Mouse (Mus musculus) midbrain, embryonic 14.5 days (tissue): ENCODE measurements at regions not wholly inside any gene's neighbourhood (a gene's known extent, or its start where the extent isn't known, plus 50 kb on each side); places are given as distances from the start of the nearest gene placed in this dataset.

Experiments
- ATAC-seq: fragments of 200-750 bp; cut with Nextera tagmentation; 2 replicates; pipeline ENCODE4 v1.8.0; 2017; ENCODE audit warnings: moderate number of reproducible peaks, moderate library complexity; ENCODE audit not compliant: low FRiP score, low TSS enrichment
- DNase-seq: peaks from one replicate; pipeline ENCODE4 v3.0.0-alpha.2; 2015
- H3K27ac ChIP-seq: fragments of 300-500 bp; sonication (generic); replicated peaks from 2 replicates; pipeline ENCODE4 v1.5.1; 2014; ENCODE audit warnings: mild to moderate bottlenecking, low read depth, low read length, moderate library complexity
- H3K27me3 ChIP-seq: fragments of 300-500 bp; sonication (generic); 2 replicates; pipeline ENCODE4 v1.6.1; 2014; ENCODE audit warnings: low read length, control low read depth, mixed read lengths; ENCODE audit not compliant: control insufficient read depth, insufficient read depth
- H3K36me3 ChIP-seq: fragments of 300-500 bp; sonication (generic); 2 replicates; pipeline ENCODE4 v1.6.1; 2014; ENCODE audit warnings: low read length, control low read depth; ENCODE audit not compliant: control insufficient read depth, insufficient read depth
- H3K4me1 ChIP-seq: fragments of 300-500 bp; sonication (generic); 2 replicates; pipeline ENCODE4 v1.6.1; 2014; ENCODE audit warnings: mild to moderate bottlenecking, antibody characterized with exemption, low read length, control low read depth; ENCODE audit not compliant: control insufficient read depth, insufficient read depth
- H3K4me2 ChIP-seq: fragments of 300-500 bp; sonication (generic); 2 replicates; pipeline ENCODE4 v1.6.1; 2014; ENCODE audit warnings: mild to moderate bottlenecking, low read length, moderate library complexity
- H3K4me3 ChIP-seq: fragments of 300-500 bp; sonication (generic); replicated peaks from 2 replicates; pipeline ENCODE4 v1.5.1; 2014; ENCODE audit warnings: low read depth, low read length
- H3K9ac ChIP-seq: fragments of 300-500 bp; sonication (generic); replicated peaks from 2 replicates; pipeline ENCODE4 v1.6.1; 2014; ENCODE audit warnings: mild to moderate bottlenecking, low read length, moderate library complexity
- H3K9me3 ChIP-seq: fragments of 300-500 bp; sonication (generic); 2 replicates; pipeline ENCODE4 v1.6.1; 2016; ENCODE audit warnings: low read length, control low read depth, mixed read lengths; ENCODE audit not compliant: control insufficient read depth
- WGBS: fragments of 180-500 bp; shearing (Covaris S2); extraction: QIAGEN DNeasy Blood & Tissue Kit; methylation state at CpG from one replicate; pipeline ENCODE4 v1.1.7; 2014; 5-methylcytosine and 5-hydroxymethylcytosine counted together

- ATAC-seq, result no peak
- 84% methylated on average over 4 of the region's 4 CpGs for WGBS
Measured at GRCm38 (mm10) chr4:80628271-80628670, 205.7 kb upstream of the Tyrp1 start.

GRCm38 (mm10) chr4:80629251-80629650, 204.7 kb upstream of the Tyrp1 start:
- Histone ChIP-seq H3K4me3 (no peak overlapping the region), H3K4me1 (no peaks in the 10 kb centered on the region), H3K9ac (no peak overlapping the region), H3K36me3 (no peaks in the 10 kb centered on the region), H3K4me2 (no peak overlapping the region), H3K27ac (no peak overlapping the region), H3K9me3 (no peaks in the 10 kb centered on the region), H3K27me3 (no peaks in the 10 kb centered on the region)
- 75% methylated on average over 1 of the region's 1 CpGs for whole genome bisulfite sequencing
- DNase-seq, result no peak
- no peak for ATAC-seq

More at GRCm38 (mm10) chr4:80628271-80628670, 205.7 kb upstream of the Tyrp1 start:
- Histone ChIP-seq H3K27ac (no peak overlapping the region), H3K36me3 (no peaks in the 10 kb centered on the region), H3K4me3 (no peak overlapping the region), H3K27me3 (no peaks in the 10 kb centered on the region), H3K9me3 (no peaks in the 10 kb centered on the region), H3K4me2 (no peak overlapping the region), H3K4me1 (no peaks in the 10 kb centered on the region), H3K9ac (no peak overlapping the region)
- DNase-seq, result no peak

- Histone ChIP-seq H3K27me3 (no peaks in the 10 kb centered on the region), H3K36me3 (no peaks in the 10 kb centered on the region), H3K9me3 (no peaks in the 10 kb centered on the region), H3K4me2 (no peak overlapping the region), H3K9ac (no peak overlapping the region), H3K4me3 (no peak overlapping the region), H3K27ac (no peak overlapping the region), H3K4me1 (no peaks in the 10 kb centered on the region)
- ATAC-seq, result no peak
- DNase-seq, result no peak
Measured at GRCm38 (mm10) chr4:80630260-80630659, 203.7 kb upstream of the Tyrp1 start.

GRCm38 (mm10) chr4:80631041-80631440, 202.9 kb upstream of the Tyrp1 start:
- DNase-seq, result no peak
- no peak for ATAC-seq
- Histone ChIP-seq H3K9me3 (no peaks in the 10 kb centered on the region), H3K27ac (no peak overlapping the region), H3K36me3 (no peaks in the 10 kb centered on the region), H3K4me1 (no peaks in the 10 kb centered on the region), H3K4me2 (no peak overlapping the region), H3K4me3 (no peak overlapping the region), H3K27me3 (no peaks in the 10 kb centered on the region), H3K9ac (no peak overlapping the region)
- 86% methylated on average over 4 of the region's 4 CpGs for WGBS

- Histone ChIP-seq H3K9ac (no peak overlapping the region), H3K27me3 (no peaks in the 10 kb centered on the region), H3K4me3 (no peak overlapping the region), H3K4me2 (no peak overlapping the region), H3K27ac (no peak overlapping the region), H3K4me1 (no peaks in the 10 kb centered on the region), H3K36me3 (no peaks in the 10 kb centered on the region), H3K9me3 (no peaks in the 10 kb centered on the region)
- DNase-seq (no peak), ATAC-seq (no peak)
- 82% methylated on average over 4 of the region's 4 CpGs for WGBS
Measured at GRCm38 (mm10) chr4:80631441-80631840, 202.5 kb upstream of the Tyrp1 start.

- ATAC-seq, result no peak
Measured at GRCm38 (mm10) chr4:80638381-80638780, 195.5 kb upstream of the Tyrp1 start.

More at GRCm38 (mm10) chr4:80638381-80638780, 195.5 kb upstream of the Tyrp1 start:
- no peak overlapping the region for H3K4me2 ChIP-seq
- H3K4me1 ChIP-seq, result no peaks in the 10 kb centered on the region
- H3K27me3 ChIP-seq, result no peaks in the 10 kb centered on the region
- H3K4me3 ChIP-seq, result no peak overlapping the region
- H3K27ac ChIP-seq, result no peak overlapping the region
- no peak overlapping the region for H3K9ac ChIP-seq
- no peak for DNase-seq
- no peaks in the 10 kb centered on the region for H3K36me3 ChIP-seq
- no peaks in the 10 kb centered on the region for H3K9me3 ChIP-seq
